Mouse (Mus musculus) liver, adult 2 months (tissue): ENCODE data around the gene Mob1b.

Experiments
- CTCF ChIP-seq: fragments of 200-500 bp; IDR thresholded peaks from 2 replicates; pipeline ENCODE4 v1.5.1; 2011; ENCODE audit warnings: low read depth, low read length, control low read depth
- POLR2A ChIP-seq: fragments of 200-500 bp; IDR thresholded peaks from 2 replicates; pipeline ENCODE4 v1.6.1; 2011; ENCODE audit warnings: low read length, control low read depth; ENCODE audit not compliant: insufficient read depth; ENCODE audit errors: extremely low read depth

DNA sequence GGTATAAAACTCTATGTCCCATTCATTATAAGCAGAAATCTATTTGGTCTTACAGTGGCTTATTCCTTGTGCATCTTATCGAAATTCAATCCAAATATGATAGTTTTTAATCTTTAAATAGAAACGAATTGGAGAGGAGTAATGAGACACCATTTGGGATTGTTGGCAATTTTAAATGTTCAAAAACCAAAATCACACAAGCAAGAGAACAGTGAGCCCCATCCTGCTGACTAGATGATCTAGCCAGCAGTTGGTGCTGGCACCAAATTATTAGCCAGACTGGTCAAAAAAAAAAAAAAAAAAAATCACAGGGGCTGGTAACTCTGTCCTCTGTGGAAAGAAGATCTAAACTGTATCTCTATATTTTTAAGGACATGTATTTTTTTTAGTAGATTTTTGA, 92.5 kb downstream of the Mob1b start:
- TF ChIP-seq CTCF (no peak), POLR2A (no peak)
